Mouse (Mus musculus): ENCODE measurements around the gene Tmem131. TPM values are rescaled to one million over a fixed set of nuclear protein-coding genes. Genes with fewer than 3 reads are reported as not detected.

The Tmem131 gene
- 12.5 and 13.4 TPM in 2 replicates for polyA plus RNA-seq (2015; fragmentation: Nextera tagmentation; extraction: Ambion mirVana)

GRCm38 (mm10) chr1:36943653-36944052 is at the start of gene Tmem131:
Tmem131 (minus strand) TSS chr1:36943666.
- Histone ChIP-seq H3K4me3 (no peak within 1 kb of the TSS), H3K9me3 (no peaks in the 10 kb centered on the region), H3K4me2 (replicated peaks) (no peak within 1 kb of the TSS), H3K9ac (no peak within 1 kb of the TSS), H3K27ac (no peak within 1 kb of the TSS), H3K27me3 (no peaks in the 10 kb centered on the region), H3K4me1 (no peaks in the 10 kb centered on the region), H3K36me3 (no peaks in the 10 kb centered on the region)
- WGBS = 77% methylated on average over 5 of the region's 5 CpGs
- ATAC-seq (ENCODE audit: low FRiP score, low read depth) = no peak

- no peak overlapping the region for H3K9ac ChIP-seq
- H3K4me1 ChIP-seq = peaks cover 11% of the 10 kb centered on the region
- ATAC-seq (ENCODE audit: low FRiP score, low read depth) = no peak
- H3K9me3 ChIP-seq = no peaks in the 10 kb centered on the region
- no peaks in the 10 kb centered on the region for H3K36me3 ChIP-seq
- no peaks in the 10 kb centered on the region for H3K27me3 ChIP-seq
- H3K27ac ChIP-seq = no peak overlapping the region
- no peak overlapping the region for H3K4me3 ChIP-seq
- WGBS = 67% methylated on average over 6 of the region's 6 CpGs
- no peak overlapping the region for H3K4me2 ChIP-seq (replicated peaks)
Observed at GRCm38 (mm10) chr1:36988561-36988960, 45.1 kb upstream of the Tmem131 start.

GRCm38 (mm10) chr1:36988161-36988560 is 44.7 kb upstream of the Tmem131 start:
- no peak for ATAC-seq (ENCODE audit: low FRiP score, low read depth)
- Histone ChIP-seq H3K9ac (no peak overlapping the region), H3K27ac (no peak overlapping the region), H3K4me2 (replicated peaks) (no peak overlapping the region), H3K27me3 (no peaks in the 10 kb centered on the region), H3K4me3 (no peak overlapping the region), H3K4me1 (peaks cover 12% of the 10 kb centered on the region), H3K9me3 (no peaks in the 10 kb centered on the region), H3K36me3 (no peaks in the 10 kb centered on the region)
- WGBS = 79% methylated on average over 6 of the region's 6 CpGs

GRCm38 (mm10) chr1:36987172-36988148 is 44.0 kb upstream of the Tmem131 start:
- H3K9ac ChIP-seq = no peak overlapping the region
- no peak overlapping the region for H3K4me3 ChIP-seq
- no peaks in the 10 kb centered on the region for H3K36me3 ChIP-seq
- H3K27ac ChIP-seq = no peak overlapping the region
- WGBS = 78% methylated on average over 10 of the region's 10 CpGs
- ATAC-seq (ENCODE audit: low FRiP score, low read depth) = no peak
- H3K4me2 ChIP-seq (replicated peaks) = no peak overlapping the region
- H3K27me3 ChIP-seq = no peaks in the 10 kb centered on the region
- peaks cover 12% of the 10 kb centered on the region for H3K4me1 ChIP-seq
- no peaks in the 10 kb centered on the region for H3K9me3 ChIP-seq

GRCm38 (mm10) chr1:36986396-36987160 is 43.1 kb upstream of the Tmem131 start:
- no peak overlapping the region for H3K27ac ChIP-seq
- ATAC-seq (ENCODE audit: low FRiP score, low read depth) = no peak
- no peak overlapping the region for H3K4me2 ChIP-seq (replicated peaks)
- H3K4me1 ChIP-seq = peaks cover 12% of the 10 kb centered on the region
- no peak overlapping the region for H3K4me3 ChIP-seq
- H3K36me3 ChIP-seq = no peaks in the 10 kb centered on the region
- H3K9ac ChIP-seq = no peak overlapping the region
- WGBS = 80% methylated on average over 14 of the region's 14 CpGs
- no peaks in the 10 kb centered on the region for H3K27me3 ChIP-seq
- H3K9me3 ChIP-seq = no peaks in the 10 kb centered on the region

- H3K9ac ChIP-seq = no peak overlapping the region
- peaks cover 12% of the 10 kb centered on the region for H3K4me1 ChIP-seq
- no peak overlapping the region for H3K27ac ChIP-seq
- no peaks in the 10 kb centered on the region for H3K27me3 ChIP-seq
- no peaks in the 10 kb centered on the region for H3K9me3 ChIP-seq
- ATAC-seq (ENCODE audit: low FRiP score, low read depth) = no peak
- no peak overlapping the region for H3K4me3 ChIP-seq
- no peak overlapping the region for H3K4me2 ChIP-seq (replicated peaks)
- WGBS = 68% methylated on average over 6 of the region's 6 CpGs
- H3K36me3 ChIP-seq = no peaks in the 10 kb centered on the region
Observed at GRCm38 (mm10) chr1:36985896-36986295, 42.4 kb upstream of the Tmem131 start.

GRCm38 (mm10) chr1:36984406-36984805 is 40.9 kb upstream of the Tmem131 start:
- Histone ChIP-seq H3K4me1 (peaks cover 12% of the 10 kb centered on the region), H3K27ac (no peak overlapping the region), H3K9me3 (no peaks in the 10 kb centered on the region), H3K36me3 (no peaks in the 10 kb centered on the region), H3K4me3 (no peak overlapping the region), H3K4me2 (replicated peaks) (no peak overlapping the region), H3K27me3 (no peaks in the 10 kb centered on the region), H3K9ac (no peak overlapping the region)
- 16% methylated on average over 6 of the region's 6 CpGs for WGBS
- no peak for ATAC-seq (ENCODE audit: low FRiP score, low read depth)

- ATAC-seq (ENCODE audit: low FRiP score, low read depth) = no peak
- 18% methylated on average over 4 of the region's 4 CpGs for WGBS
- no peaks in the 10 kb centered on the region for H3K27me3 ChIP-seq
Observed at GRCm38 (mm10) chr1:36983754-36984153, 40.3 kb upstream of the Tmem131 start.

GRCm38 (mm10) chr1:36982191-36982961 is 38.9 kb upstream of the Tmem131 start:
- H3K9ac ChIP-seq = no peak overlapping the region
- H3K27me3 ChIP-seq = no peaks in the 10 kb centered on the region
- H3K9me3 ChIP-seq = no peaks in the 10 kb centered on the region
- WGBS = 81% methylated on average over 9 of the region's 9 CpGs
- H3K4me2 ChIP-seq (replicated peaks) = no peak overlapping the region
- no peaks in the 10 kb centered on the region for H3K36me3 ChIP-seq
- H3K4me3 ChIP-seq = no peak overlapping the region
- peaks cover 12% of the 10 kb centered on the region for H3K4me1 ChIP-seq
- ATAC-seq (ENCODE audit: low FRiP score, low read depth) = no peak
- H3K27ac ChIP-seq = no peak overlapping the region

More at GRCm38 (mm10) chr1:36983754-36984153, 40.3 kb upstream of the Tmem131 start:
- no peak overlapping the region for H3K4me3 ChIP-seq
- H3K27ac ChIP-seq = no peak overlapping the region
- H3K9ac ChIP-seq = no peak overlapping the region
- H3K9me3 ChIP-seq = no peaks in the 10 kb centered on the region
- no peak overlapping the region for H3K4me2 ChIP-seq (replicated peaks)
- H3K36me3 ChIP-seq = no peaks in the 10 kb centered on the region
- peaks cover 12% of the 10 kb centered on the region for H3K4me1 ChIP-seq

GRCm38 (mm10) chr1:36976770-36977169 is 33.3 kb upstream of the Tmem131 start:
- Histone ChIP-seq H3K9ac (no peak overlapping the region), H3K9me3 (no peaks in the 10 kb centered on the region), H3K27ac (no peak overlapping the region), H3K36me3 (no peaks in the 10 kb centered on the region), H3K4me2 (replicated peaks) (no peak overlapping the region), H3K4me3 (no peak overlapping the region), H3K4me1 (no peaks in the 10 kb centered on the region), H3K27me3 (no peaks in the 10 kb centered on the region)
- no peak for ATAC-seq (ENCODE audit: low FRiP score, low read depth)
- whole genome bisulfite sequencing = 92% methylated on average over 4 of the region's 4 CpGs

- no peaks in the 10 kb centered on the region for H3K27me3 ChIP-seq
- WGBS = 90% methylated on average over 3 of the region's 3 CpGs
- H3K9me3 ChIP-seq = no peaks in the 10 kb centered on the region
- no peak overlapping the region for H3K4me3 ChIP-seq
- H3K4me2 ChIP-seq (replicated peaks) = no peak overlapping the region
- H3K4me1 ChIP-seq = no peaks in the 10 kb centered on the region
- H3K9ac ChIP-seq = no peak overlapping the region
- no peaks in the 10 kb centered on the region for H3K36me3 ChIP-seq
- no peak for ATAC-seq (ENCODE audit: low FRiP score, low read depth)
- no peak overlapping the region for H3K27ac ChIP-seq
Observed at GRCm38 (mm10) chr1:36970918-36971617, 27.6 kb upstream of the Tmem131 start.

All from limb, embryonic 13.5 days (tissue).